Mouse (Mus musculus): Measurements from ENCODE around the gene Nsmce1. TPM values are rescaled to one million over a fixed set of nuclear protein-coding genes. Genes with fewer than 3 reads are reported as not detected.

Nsmce1 gene
- polyA plus RNA-seq, 1 experiment from 2014 or later, result 110 TPM

- no peak overlapping the region for H3K27ac ChIP-seq (replicated peaks)
- no peaks in the 10 kb centered on the region for H3K27me3 ChIP-seq
- H3K36me3 ChIP-seq, result no peaks in the 10 kb centered on the region
- ATAC-seq (ENCODE audit: insufficient number of reproducible peaks, low FRiP score, low TSS enrichment, low read depth), result no peak
- no peaks in the 10 kb centered on the region for H3K9me3 ChIP-seq (replicated peaks)
- no peak overlapping the region for H3K4me2 ChIP-seq (replicated peaks)
- H3K4me3 ChIP-seq (replicated peaks), result no peak overlapping the region
- H3K9ac ChIP-seq, result no peak overlapping the region
- peaks cover 8% of the 10 kb centered on the region for H3K4me1 ChIP-seq
- 83% methylated on average over 5 of the region's 5 CpGs for WGBS
These were observed 20.0 kb upstream of the Nsmce1 start for GRCm38 (mm10) chr7:125511432-125511831.

GRCm38 (mm10) chr7:125507279-125507678 is 15.9 kb upstream of the Nsmce1 start:
- H3K36me3 ChIP-seq, result no peaks in the 10 kb centered on the region
- H3K27me3 ChIP-seq, result no peaks in the 10 kb centered on the region
- no peak overlapping the region for H3K4me3 ChIP-seq (replicated peaks)
- H3K9ac ChIP-seq, result no peak overlapping the region
- no peak overlapping the region for H3K27ac ChIP-seq (replicated peaks)
- no peaks in the 10 kb centered on the region for H3K4me1 ChIP-seq
- no peak overlapping the region for H3K4me2 ChIP-seq (replicated peaks)
- H3K9me3 ChIP-seq (replicated peaks), result no peaks in the 10 kb centered on the region
- whole genome bisulfite sequencing, result 86% methylated on average over 2 of the region's 2 CpGs
- ATAC-seq (ENCODE audit: insufficient number of reproducible peaks, low FRiP score, low TSS enrichment, low read depth), result no peak

GRCm38 (mm10) chr7:125505568-125505967 is 14.2 kb upstream of the Nsmce1 start:
- Histone ChIP-seq H3K27me3 (no peaks in the 10 kb centered on the region), H3K4me2 (replicated peaks) (no peak overlapping the region), H3K4me3 (replicated peaks) (no peak overlapping the region), H3K36me3 (no peaks in the 10 kb centered on the region), H3K9me3 (replicated peaks) (no peaks in the 10 kb centered on the region), H3K9ac (no peak overlapping the region), H3K4me1 (no peaks in the 10 kb centered on the region), H3K27ac (replicated peaks) (no peak overlapping the region)
- no peak for ATAC-seq (ENCODE audit: insufficient number of reproducible peaks, low FRiP score, low TSS enrichment, low read depth)
- WGBS, result 82% methylated on average over 10 of the region's 10 CpGs

- no peaks in the 10 kb centered on the region for H3K4me1 ChIP-seq
- no peak for ATAC-seq (ENCODE audit: insufficient number of reproducible peaks, low FRiP score, low TSS enrichment, low read depth)
- 73% methylated on average over 5 of the region's 5 CpGs for WGBS
- H3K36me3 ChIP-seq, result no peaks in the 10 kb centered on the region
- no peak overlapping the region for H3K4me2 ChIP-seq (replicated peaks)
- no peaks in the 10 kb centered on the region for H3K27me3 ChIP-seq
- H3K9ac ChIP-seq, result no peak overlapping the region
- H3K27ac ChIP-seq (replicated peaks), result no peak overlapping the region
- H3K4me3 ChIP-seq (replicated peaks), result no peak overlapping the region
- no peaks in the 10 kb centered on the region for H3K9me3 ChIP-seq (replicated peaks)
These were observed 13.2 kb upstream of the Nsmce1 start for GRCm38 (mm10) chr7:125504618-125505017.

- no peaks in the 10 kb centered on the region for H3K36me3 ChIP-seq
- 85% methylated on average over 5 of the region's 5 CpGs for WGBS
- no peak overlapping the region for H3K27ac ChIP-seq (replicated peaks)
- H3K27me3 ChIP-seq, result no peaks in the 10 kb centered on the region
- no peak overlapping the region for H3K9ac ChIP-seq
- H3K9me3 ChIP-seq (replicated peaks), result no peaks in the 10 kb centered on the region
- 0 out of 2 replicates have a peak, but pooled peaks cover 3% of the 10 kb centered on the region for H3K4me1 ChIP-seq
- H3K4me3 ChIP-seq (replicated peaks), result no peak overlapping the region
- ATAC-seq (ENCODE audit: insufficient number of reproducible peaks, low FRiP score, low TSS enrichment, low read depth), result no peak
- H3K4me2 ChIP-seq (replicated peaks), result no peak overlapping the region
These were observed 12.1 kb upstream of the Nsmce1 start for GRCm38 (mm10) chr7:125503374-125504092.

- Histone ChIP-seq H3K4me1 (0 out of 2 replicates have a peak, but pooled peaks cover 3% of the 10 kb centered on the region), H3K27ac (replicated peaks) (no peak overlapping the region), H3K4me2 (replicated peaks) (no peak overlapping the region), H3K9me3 (replicated peaks) (no peaks in the 10 kb centered on the region), H3K27me3 (no peaks in the 10 kb centered on the region), H3K9ac (no peak overlapping the region), H3K4me3 (replicated peaks) (no peak overlapping the region), H3K36me3 (no peaks in the 10 kb centered on the region)
- ATAC-seq (ENCODE audit: insufficient number of reproducible peaks, low FRiP score, low TSS enrichment, low read depth), result no peak
- 89% methylated on average over 7 of the region's 7 CpGs for WGBS
These were observed 9.5 kb upstream of the Nsmce1 start for GRCm38 (mm10) chr7:125500879-125501278.

GRCm38 (mm10) chr7:125499927-125500868 is 8.8 kb upstream of the Nsmce1 start:
- H3K9ac ChIP-seq, result no peak overlapping the region

GRCm38 (mm10) chr7:125495864-125496440 is 4.6 kb upstream of the Nsmce1 start:
- Histone ChIP-seq H3K36me3 (no peaks in the 10 kb centered on the region), H3K9me3 (replicated peaks) (no peaks in the 10 kb centered on the region), H3K9ac (no peak overlapping the region), H3K27me3 (no peaks in the 10 kb centered on the region), H3K4me2 (replicated peaks) (no peak overlapping the region), H3K27ac (replicated peaks) (no peak overlapping the region), H3K4me1 (peaks cover 9% of the 10 kb centered on the region; the same call in 1 of the 2 replicates), H3K4me3 (replicated peaks) (no peak overlapping the region)
- WGBS, result 68% methylated on average over 6 of the region's 6 CpGs
- ATAC-seq (ENCODE audit: insufficient number of reproducible peaks, low FRiP score, low TSS enrichment, low read depth), result no peak

More at GRCm38 (mm10) chr7:125499927-125500868, 8.8 kb upstream of the Nsmce1 start:
- Histone ChIP-seq H3K4me2 (replicated peaks) (no peak overlapping the region), H3K4me1 (0 out of 2 replicates have a peak, but pooled peaks cover 3% of the 10 kb centered on the region), H3K4me3 (replicated peaks) (no peak overlapping the region), H3K27ac (replicated peaks) (no peak overlapping the region), H3K9me3 (replicated peaks) (no peaks in the 10 kb centered on the region), H3K27me3 (no peaks in the 10 kb centered on the region), H3K36me3 (no peaks in the 10 kb centered on the region)
- peak; percentile 79; the same call in 1 of the 2 replicates for ATAC-seq (ENCODE audit: insufficient number of reproducible peaks, low FRiP score, low TSS enrichment, low read depth)
- WGBS, result 64% methylated on average over 13 of the region's 13 CpGs

GRCm38 (mm10) chr7:125492551-125492950 is 1.2 kb upstream of the Nsmce1 start:
- no peaks in the 10 kb centered on the region for H3K27me3 ChIP-seq
- ATAC-seq (ENCODE audit: insufficient number of reproducible peaks, low FRiP score, low TSS enrichment, low read depth), result no peak
- H3K4me1 ChIP-seq, result peaks cover 14% of the 10 kb centered on the region
- no peaks in the 10 kb centered on the region for H3K36me3 ChIP-seq
- H3K9me3 ChIP-seq (replicated peaks), result no peaks in the 10 kb centered on the region
- WGBS, result 72% methylated on average over 6 of the region's 6 CpGs
- no peak overlapping the region for H3K9ac ChIP-seq
- no peak overlapping the region for H3K4me2 ChIP-seq (replicated peaks)
- H3K4me3 ChIP-seq (replicated peaks), result no peak overlapping the region
- H3K27ac ChIP-seq (replicated peaks), result no peak overlapping the region

GRCm38 (mm10) chr7:125491760-125492159 is 364 bp upstream of the Nsmce1 start:
- peak overlapping the region; percentile 66 for H3K4me2 ChIP-seq (replicated peaks)
- H3K4me1 ChIP-seq, result peaks cover 14% of the 10 kb centered on the region
- WGBS, result 24% methylated on average over 12 of the region's 12 CpGs
- no peaks in the 10 kb centered on the region for H3K9me3 ChIP-seq (replicated peaks)
- peak overlapping the region; percentile 84 for H3K27ac ChIP-seq (replicated peaks)
- H3K4me3 ChIP-seq (replicated peaks), result peak overlapping the region; percentile 65
- H3K9ac ChIP-seq, result peak overlapping the region; percentile 60
- H3K27me3 ChIP-seq, result no peaks in the 10 kb centered on the region
- ATAC-seq (ENCODE audit: insufficient number of reproducible peaks, low FRiP score, low TSS enrichment, low read depth), result 0 out of 2 replicates have a peak, but pooled peaks have one; percentile 17
- no peaks in the 10 kb centered on the region for H3K36me3 ChIP-seq

- Histone ChIP-seq H3K27me3 (no peaks in the 10 kb centered on the region), H3K36me3 (peaks cover 17% of the 10 kb centered on the region), H3K9ac (no peak overlapping the region), H3K4me3 (replicated peaks) (no peak overlapping the region), H3K4me2 (replicated peaks) (no peak overlapping the region), H3K4me1 (peaks cover 14% of the 10 kb centered on the region), H3K27ac (replicated peaks) (no peak overlapping the region), H3K9me3 (replicated peaks) (no peaks in the 10 kb centered on the region)
- 87% methylated on average over 2 of the region's 2 CpGs for WGBS
- ATAC-seq (ENCODE audit: insufficient number of reproducible peaks, low FRiP score, low TSS enrichment, low read depth), result no peak
These were observed 1.8 kb downstream of the Nsmce1 start for GRCm38 (mm10) chr7:125489636-125490035.
